Mouse (Mus musculus) spleen, adult 2 months (tissue): ENCODE data around the gene Nme7.

Experiments
- CTCF ChIP-seq: fragments of 200-500 bp; IDR thresholded peaks from 2 replicates; pipeline ENCODE4 v1.5.1; 2011; ENCODE audit warnings: mild to moderate bottlenecking, inconsistent platforms; ENCODE audit not compliant: insufficient read depth, insufficient read length, insufficient replicate concordance; ENCODE audit errors: extremely low read depth
- POLR2A ChIP-seq: fragments of 200-500 bp; IDR thresholded peaks from 2 replicates; pipeline ENCODE4 v1.6.1; 2011; ENCODE audit warnings: low read depth, low read length, inconsistent platforms

GRCm38 (mm10) chr1:164454747-164455400 lies 151.0 kb downstream of the Nme7 start:
- no peak for TF ChIP-seq CTCF
- TF ChIP-seq POLR2A, result no peak
